Mouse (Mus musculus): ENCODE measurements around the gene Wdr64.

The Wdr64 gene

DNA sequence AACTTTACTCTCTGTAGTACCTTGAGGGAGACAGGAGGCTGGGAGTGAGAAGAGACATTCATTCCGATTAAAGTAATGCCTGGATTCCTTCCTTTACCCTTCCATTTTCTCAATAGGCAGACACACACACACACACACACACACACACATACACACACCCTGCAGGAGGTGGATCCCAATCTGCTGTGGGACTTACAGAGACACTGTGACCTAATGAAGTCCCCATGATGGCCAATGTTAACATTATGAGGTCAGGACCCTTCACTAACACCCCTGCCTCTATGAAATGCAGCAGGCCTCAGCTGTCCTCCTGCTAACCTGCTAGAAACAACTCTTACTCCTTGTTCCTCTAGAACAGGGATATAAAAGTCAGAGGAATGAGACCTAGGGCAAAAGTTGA, at the start of gene Wdr64:
TSS of gene Wdr64 (plus strand) at position 301 of the 400 bp plus-strand sequence.
- DNase-seq (ENCODE audit: low read depth in 1 of 2, low spot score in 2 of 2): no peak

DNA sequence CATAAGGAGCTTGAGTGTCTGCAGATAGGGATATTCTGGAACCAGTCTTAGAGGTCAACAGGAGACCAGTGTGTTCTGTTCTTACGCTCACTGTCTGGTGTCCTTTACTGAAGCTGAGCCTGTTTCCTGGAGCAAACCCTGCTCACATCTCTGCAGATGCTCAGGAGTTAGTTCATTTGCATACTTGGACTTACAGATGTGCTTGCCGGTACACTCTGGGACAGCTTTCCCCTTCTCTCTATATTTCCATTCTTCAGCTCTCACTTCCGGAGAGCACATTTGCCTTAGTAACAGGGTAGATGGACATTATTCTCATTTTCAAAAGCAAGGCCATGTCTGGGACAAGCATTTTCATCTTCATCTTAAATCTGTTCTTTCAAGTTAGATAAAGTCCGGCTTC, 49.8 kb upstream of the Wdr64 start:
- no peak for DNase-seq (ENCODE audit: low read depth in 1 of 2, low spot score in 2 of 2)

DNA sequence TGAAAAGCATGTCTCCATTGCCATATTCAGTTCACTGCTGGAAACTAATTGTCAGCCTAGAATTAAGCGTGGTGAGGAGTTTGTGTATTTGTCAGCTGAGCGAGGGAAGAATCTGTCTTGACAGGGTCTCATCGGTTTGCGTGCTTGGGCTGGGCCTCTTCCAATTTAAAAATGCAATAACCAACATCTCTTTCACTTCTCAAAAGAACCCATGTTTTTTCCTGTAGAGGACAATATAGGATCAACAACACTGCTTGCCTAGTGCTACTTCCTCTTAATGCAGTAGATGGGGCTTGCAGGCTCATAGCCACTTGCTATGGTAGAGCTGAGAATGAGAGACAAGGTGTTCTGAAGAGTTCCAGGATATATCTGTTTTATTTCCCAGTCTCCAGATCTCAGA, 38.5 kb upstream of the Wdr64 start:
- DNase-seq (ENCODE audit: low read depth in 1 of 2, low spot score in 2 of 2): no peak

DNA sequence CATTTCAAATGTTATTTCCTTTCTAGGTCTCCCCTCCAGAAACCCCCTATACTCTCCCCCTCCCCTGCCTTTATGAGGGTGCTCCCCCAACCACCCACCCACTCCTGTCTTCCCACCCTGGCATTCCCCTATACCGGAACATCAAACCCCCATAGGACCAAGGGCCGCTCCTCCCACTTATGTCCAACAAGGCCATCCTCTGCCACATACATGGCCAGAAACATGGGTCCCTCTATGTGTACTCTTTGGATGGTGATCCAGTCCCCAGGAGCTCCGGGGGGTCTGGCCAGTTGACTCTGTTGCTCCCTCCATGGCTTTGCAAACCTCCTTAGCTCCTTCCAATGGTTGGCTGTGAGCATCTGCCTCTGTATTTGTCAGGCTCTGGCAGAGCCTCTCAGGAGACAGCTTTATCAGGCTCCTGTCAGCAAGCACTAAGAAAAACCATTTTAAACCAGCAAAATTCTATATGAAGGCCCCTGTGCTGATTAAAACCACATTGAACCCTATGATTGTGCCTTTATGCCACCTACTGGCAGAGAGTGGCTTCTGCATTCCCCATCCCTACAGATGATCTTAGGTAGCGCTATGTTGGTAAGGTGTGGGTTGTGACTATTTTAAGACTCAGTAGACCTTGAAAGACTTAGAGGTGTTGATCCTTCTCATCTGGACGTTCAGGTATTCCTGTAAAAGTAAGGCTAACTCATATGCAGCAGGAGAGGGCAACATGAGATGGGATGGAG, 29.6 kb upstream of the Wdr64 start:
- no peak for DNase-seq (ENCODE audit: low read depth in 1 of 2, low spot score in 2 of 2)

DNA sequence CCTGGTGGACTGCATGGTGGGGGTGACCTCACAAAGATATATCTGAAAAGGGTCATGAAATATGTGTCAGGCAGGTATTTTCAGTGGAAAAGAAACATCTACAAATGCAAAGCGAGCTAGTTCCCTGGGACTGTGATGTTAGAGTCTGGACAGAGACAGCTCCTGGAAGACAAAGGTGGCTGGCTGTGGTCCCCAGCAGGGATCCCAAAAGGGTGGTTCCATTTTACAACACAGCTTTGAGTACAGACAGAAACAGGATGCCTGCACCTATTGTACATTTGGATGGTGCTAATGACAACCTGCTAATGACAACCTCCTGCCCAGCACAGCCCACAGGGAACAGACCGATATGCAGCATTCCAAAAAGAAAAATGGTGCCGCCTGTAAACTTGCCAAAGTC, 28.9 kb upstream of the Wdr64 start:
- no peak for DNase-seq (ENCODE audit: low read depth in 1 of 2, low spot score in 2 of 2)

DNA sequence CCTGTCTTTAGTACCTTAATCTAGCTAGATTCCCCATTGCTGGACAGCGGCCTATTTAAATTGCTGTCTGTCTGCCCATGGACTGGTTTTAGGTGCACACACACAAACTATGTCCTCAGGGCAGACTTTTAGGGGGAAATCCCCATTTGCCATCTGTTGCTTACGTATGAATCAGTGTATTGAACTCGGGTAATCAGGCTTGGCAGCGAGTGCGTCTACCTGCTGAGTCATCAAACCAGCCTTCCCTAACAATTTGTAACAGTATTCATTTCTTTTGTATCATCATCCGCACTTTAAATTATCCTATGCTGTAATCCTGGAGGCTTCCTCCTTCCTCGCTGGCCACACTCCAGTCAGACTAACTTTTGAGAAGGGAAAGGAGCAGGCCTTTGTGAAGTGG, 28.4 kb upstream of the Wdr64 start:
- no peak for DNase-seq (ENCODE audit: low read depth in 1 of 2, low spot score in 2 of 2)

DNA sequence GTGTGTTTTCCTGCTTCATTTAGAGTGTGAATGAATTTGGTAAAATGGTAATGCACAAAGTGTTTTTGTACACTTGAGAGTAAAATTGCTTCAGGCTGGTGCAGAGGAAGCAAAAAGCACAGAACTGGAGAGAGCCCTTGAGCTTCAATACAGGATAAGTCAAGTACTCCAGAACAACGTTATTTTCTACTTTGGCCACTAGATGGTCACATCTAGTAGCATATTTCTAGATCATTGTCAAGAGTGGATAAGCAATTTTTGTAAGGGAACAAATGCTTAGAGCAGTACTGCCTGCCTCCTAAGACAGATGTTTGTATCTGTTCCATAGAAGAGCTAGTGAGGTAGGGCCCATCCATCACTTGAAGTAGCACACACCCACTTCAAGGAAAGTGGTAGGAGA, 26.8 kb upstream of the Wdr64 start:
- no peak for DNase-seq (ENCODE audit: low read depth in 1 of 2, low spot score in 2 of 2)

DNA sequence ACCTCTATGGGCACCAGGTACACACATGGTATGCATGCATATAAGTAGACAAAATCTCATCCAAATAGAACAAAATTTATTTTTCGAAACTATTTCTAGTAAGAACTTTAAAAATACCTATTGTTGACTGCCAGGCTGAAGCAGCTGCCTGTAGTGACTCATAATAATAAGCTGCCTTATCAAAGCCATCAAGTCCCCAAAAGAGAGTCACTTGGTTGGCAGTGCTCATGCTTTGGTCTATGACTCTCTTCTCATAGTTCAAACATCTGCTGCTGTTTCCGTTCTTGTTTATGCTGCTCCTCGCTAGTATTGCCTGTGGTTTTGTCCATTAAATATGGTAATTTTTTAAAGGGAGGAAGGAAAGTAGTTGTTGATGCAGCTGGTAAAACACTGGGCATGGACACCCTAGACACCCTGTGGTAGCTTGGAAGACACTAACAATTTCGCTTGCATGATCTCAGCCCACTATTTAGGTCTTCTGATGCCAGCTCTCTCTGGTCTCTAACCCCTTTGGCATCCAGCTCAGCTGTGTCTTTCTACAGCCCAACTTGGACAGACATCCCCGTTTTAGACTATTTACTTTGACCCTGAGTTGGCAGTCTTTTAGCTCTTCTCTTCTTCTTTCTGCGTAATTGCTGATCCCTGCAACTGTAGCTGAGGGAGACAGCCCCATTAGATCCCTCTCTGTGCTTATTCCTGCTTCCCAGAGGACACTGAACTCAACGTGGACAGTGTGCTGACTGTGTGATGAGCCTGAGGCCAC, 24.6 kb upstream of the Wdr64 start:
- no peak for DNase-seq (ENCODE audit: low read depth in 1 of 2, low spot score in 2 of 2)

DNA sequence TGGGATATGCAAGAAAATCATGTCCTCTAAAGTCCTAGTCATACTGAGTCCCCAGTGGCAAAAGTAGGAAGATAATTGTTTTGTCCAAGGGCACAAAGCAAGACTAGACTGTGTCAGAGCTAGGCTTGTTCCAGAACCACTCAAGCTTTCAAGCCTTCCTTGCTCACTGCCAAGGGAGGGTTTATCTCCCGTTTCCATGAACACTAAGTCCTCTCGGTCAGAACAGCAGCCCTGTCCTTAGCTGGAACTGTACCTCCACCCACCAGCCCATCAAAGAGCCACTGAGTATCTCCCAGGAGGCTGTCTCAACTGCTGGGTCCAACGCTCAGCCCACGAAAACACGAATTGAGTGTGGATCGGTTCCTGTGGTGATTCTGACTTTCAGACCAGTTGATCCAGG, 23.3 kb upstream of the Wdr64 start:
- no peak for DNase-seq (ENCODE audit: low read depth in 1 of 2, low spot score in 2 of 2)

DNA sequence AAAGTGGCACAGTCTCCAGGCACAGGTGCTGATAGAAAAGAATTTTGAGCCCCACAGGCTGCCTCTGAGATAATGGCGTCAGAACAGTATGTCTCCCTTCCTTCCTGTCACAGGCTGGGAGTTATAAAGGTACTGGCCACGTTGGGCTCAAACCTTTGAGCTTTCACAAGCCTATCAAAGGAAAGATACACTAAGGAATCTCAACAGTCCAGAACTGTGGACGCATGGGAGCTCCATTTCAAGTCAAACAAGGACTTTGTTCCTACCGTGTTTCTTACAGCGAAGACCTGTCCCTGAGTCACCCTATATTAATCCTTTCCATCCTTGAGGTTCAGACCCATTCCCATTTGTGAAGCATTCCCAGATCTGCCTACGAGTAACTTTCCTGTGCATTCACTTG, 20.9 kb upstream of the Wdr64 start:
- DNase-seq (ENCODE audit: low read depth in 1 of 2, low spot score in 2 of 2): no peak

DNA sequence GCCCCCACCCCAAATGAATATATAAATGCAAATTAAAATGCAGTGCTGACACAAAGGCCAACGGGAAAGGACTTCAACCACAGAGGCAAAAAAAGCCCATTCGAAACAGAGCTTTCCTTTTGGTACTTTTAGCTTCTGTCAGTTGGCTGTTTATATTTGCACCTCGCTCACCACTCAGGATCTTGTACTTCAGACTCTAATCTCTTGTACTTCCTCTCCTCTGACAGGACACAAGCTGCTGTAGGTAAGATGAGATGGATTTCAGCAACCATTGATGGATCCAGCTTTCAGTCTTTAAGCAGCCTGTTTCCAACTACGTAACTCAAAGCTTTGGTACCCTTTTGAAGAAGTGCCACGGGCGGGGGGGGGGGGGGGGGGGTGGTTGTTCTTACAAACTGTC, 17.4 kb upstream of the Wdr64 start:
- no peak for DNase-seq (ENCODE audit: low read depth in 1 of 2, low spot score in 2 of 2)

DNA sequence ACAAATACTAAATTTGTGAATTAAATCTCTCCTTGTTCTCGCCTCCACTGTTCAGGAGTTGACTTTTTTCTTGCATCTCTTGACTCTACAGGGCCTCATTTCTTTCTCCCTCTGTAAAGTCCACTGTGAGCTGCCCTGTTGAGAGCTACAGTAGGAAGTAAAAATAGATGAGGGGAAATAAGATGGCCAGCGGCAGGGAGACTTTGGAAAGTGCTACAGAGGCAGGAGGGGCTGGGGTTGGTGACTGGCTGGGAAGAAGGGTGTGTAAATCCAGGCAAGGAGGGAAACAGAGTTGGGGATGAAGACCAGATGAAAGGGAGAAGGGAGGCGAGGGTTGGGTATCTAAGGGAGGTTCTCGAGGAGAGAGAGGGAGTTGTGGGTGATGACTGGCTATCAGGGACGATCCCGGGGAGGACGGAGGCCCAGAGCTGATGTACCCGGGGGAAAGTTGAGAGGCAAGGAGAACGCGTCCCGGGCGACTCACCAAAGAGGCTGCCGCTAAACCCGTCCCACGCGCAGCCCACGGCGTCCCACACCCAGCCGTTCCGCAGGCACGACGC, 6.6 kb upstream of the Wdr64 start:
- no peak for DNase-seq (ENCODE audit: low read depth in 1 of 2, low spot score in 2 of 2)

DNA sequence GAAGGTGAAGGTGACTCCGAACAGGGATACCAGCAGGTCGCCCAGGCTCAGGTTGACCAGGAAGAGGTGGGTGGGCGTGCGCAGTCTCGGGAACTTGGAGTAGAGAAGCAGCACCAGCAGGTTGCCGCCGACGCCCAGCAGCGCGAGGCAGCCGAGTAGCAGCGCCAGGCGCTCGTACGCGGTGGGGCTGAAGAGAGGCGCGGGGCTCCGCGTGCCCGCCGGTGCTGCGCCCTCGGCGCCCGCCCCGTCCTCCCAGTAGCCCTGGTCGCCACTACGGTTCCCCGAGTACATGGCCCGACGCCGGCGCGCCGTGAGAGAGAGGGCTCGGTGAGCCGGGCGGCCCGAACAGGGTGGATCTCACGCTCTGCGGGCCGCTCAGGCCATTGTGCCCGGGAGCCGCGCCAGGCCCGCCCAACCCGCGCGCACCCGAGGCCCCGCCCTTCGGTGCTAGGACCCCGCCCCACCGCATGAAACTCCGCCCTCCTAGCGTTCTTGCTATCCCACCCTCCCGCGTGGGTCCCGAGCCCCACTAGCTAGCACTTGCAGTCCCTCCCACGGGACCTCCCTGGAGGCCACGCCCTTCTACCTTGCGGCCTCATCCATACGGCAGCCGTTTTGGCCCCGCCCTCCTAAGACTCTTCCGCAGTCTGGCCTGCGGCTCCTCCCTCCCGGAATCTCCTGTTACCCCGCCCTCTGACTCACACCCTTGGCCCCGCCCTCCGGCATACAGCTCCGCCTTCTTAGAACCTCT, 6.0 kb upstream of the Wdr64 start, which contains the start of the genes Opn3 and Chml:
TSS of gene Opn3 (minus strand) at position 531 of the 751 bp plus-strand sequence.
TSS of gene Chml (minus strand) at position 656 of the 751 bp plus-strand sequence.
- peak; percentile 94 to 98 for DNase-seq (ENCODE audit: low read depth in 1 of 2, low spot score in 2 of 2)

DNA sequence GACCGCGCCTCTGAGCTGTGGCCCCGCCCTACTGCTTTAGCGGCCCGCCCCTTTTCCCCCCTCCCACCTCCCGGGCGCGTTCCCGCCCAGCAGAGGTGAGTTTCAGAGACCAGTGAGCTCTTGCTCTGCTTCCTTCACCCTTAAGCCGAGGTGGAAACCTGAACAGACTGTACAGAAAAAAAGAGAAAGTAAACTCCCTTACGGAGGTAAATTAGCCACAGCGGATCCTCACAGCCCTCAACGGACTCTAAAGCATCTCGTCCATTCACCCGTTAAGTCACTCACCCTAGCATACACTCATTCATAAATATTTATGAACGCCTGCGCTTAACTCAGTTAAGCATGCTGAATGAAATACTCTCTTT, 5.4 kb upstream of the Wdr64 start:
- no peak for DNase-seq (ENCODE audit: low read depth in 1 of 2, low spot score in 2 of 2)

DNA sequence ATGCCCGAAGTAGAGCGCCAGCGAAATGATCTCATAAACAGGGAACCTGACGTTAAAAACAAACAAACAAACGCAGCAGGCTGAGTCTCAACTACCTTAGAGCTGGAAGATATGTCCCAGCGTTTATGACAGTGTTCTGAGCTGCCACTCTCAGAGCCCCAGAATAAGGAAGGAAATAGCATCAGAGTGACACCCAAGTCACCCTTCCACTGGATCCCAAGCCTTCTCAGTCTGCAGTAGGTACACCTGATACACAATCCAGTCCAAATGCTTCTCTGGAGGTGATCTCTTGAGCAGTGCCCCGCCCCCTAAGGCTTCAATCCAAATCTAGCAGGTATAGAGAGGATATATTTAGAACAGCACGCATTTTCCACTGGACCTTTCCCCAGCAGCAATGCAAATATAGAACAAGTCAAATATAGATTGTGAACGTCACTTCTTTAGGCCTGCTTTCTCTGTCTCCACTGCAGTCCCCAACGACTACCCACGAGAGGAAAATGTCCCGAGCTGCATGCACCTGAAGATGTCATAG, 4.9 kb upstream of the Wdr64 start:
- no peak for DNase-seq (ENCODE audit: low read depth in 1 of 2, low spot score in 2 of 2)

DNA sequence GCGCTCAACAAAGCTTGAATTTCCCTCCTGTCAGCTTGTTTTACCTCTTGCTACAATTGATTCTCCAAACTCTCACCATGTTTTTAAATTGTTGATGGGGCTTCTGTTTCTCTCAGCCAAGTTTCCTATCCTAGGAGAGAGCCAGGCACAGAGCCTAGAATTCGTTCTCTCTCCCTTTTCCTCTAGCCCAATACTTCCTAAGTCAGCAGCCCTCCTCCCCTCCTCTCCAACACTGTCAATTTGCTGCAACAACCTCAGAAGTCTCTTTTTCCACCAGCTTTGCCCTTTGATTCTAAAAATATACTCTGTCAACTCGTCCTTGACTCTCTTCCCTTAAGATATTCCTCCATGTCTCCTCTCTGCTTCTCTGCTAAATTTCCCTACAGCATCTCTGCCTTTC, 982 bp downstream of the Wdr64 start:
- DNase-seq (ENCODE audit: low read depth in 1 of 2, low spot score in 2 of 2): no peak

DNA sequence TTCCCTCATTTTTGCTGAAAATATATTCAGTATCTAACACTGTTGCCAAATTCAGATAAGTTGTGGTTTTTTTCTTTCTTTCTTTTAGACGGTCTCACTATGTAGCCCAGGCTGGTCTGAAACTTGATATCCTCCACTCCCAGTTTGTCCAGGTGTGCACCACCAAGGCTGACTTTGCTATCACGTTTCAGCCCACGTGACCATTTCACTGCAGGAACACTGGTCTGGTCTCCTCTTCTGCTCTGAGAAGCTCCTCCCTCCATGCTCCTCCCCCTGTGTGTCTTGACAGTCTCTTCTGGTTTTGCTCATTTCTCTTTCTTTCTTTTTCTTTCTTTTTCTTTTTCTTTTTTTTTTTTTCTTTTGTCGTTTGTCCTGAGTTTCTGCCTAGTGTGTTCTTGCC, 1.4 kb downstream of the Wdr64 start:
- no peak for DNase-seq (ENCODE audit: low read depth in 1 of 2, low spot score in 2 of 2)

DNA sequence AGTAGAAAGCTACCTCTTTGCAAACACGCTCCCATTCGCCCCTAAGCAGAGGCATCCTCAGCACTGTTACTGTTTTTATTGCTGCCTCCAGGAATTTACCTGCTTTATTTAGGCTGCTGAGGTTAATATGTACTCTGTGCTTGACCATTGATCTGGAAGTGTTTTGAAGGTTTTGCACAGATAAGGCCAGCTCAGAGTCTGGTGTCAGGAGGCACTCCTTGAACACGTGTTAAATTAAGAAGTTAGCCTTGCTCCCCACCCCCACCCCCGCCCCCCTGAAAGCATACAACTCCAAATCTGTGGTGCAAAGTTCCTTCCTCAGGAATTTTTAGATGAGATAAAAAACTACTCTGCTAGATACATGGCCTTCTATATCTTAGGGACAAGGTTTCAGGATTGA, 2.8 kb downstream of the Wdr64 start:
- DNase-seq (ENCODE audit: low read depth in 1 of 2, low spot score in 2 of 2): no peak

DNA sequence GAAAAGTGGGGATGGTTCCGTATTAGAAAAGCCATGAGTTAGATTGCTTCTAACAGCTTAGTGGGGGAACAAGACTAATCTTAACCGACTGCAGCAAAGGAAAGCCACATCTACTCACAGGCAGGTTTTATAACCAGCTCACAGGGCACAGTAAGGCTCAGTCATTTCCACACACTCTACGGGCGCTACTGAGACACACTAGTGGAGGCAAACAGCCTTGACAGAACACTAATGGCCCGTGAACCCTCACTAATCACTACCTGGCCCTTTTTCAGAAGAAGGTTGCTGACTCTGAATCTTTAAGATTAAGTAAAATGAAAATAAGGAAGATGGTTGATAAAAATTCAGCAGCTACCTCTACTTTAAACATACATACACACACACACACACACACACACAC, 9.2 kb downstream of the Wdr64 start:
- DNase-seq (ENCODE audit: low read depth in 1 of 2, low spot score in 2 of 2): no peak

DNA sequence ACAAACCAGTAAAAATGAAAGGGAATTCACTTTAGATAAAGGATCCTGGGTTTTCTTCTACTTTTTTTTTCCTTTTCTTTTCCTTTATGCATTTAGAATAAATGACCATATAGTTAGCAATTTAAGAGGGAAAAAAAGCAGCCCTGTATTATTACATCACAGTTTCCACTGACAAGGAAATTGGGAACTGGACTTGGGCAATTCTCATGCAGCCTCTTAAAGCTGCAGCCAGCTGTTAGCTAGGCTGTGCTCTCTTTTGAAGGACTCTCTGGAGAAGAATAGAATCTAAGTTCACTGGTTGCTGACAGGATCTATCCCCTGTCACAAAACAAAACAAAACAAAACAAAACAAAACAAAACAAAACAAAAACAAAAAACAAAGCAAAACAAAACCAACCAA, 9.6 kb downstream of the Wdr64 start:
- DNase-seq (ENCODE audit: low read depth in 1 of 2, low spot score in 2 of 2): no peak

DNA sequence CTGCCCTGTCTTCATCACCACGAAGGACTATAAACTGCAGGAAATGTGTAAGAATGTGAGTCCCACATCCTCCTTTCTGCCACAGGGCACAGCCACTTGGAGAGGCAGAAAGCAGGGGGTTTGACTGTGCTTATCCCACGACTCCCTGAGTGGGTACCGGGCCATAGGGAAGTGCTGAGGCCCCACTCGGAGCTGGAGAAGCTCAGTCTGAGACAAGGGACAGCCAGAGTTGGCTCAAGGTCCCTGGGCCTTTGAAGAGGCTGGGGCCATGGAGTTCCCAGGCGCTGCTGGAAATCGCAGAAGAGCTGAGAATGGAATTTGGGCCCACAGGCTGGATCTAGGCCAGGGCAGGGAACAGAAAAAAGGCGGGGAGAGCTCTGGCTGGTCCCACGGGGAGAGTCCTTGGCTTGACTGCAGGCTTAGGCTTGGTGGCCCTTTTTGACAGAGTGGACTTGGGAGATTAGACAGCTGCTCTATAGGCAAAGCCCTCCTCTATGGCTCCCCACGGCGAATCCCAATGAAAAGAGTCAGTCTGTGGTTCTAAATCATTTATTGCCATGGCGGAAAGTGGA, 14.0 kb downstream of the Wdr64 start:
- no peak for DNase-seq (ENCODE audit: low read depth in 1 of 2, low spot score in 2 of 2)
